Mouse (Mus musculus) CH12.LX (cell line): ENCODE measurements around the gene Fpgt. TPM values are rescaled to one million over a fixed set of nuclear protein-coding genes. Genes with fewer than 3 reads are reported as not detected.

Experiments used
- DNase-seq: peaks from one replicate; pipeline ENCODE4 v3.0.0-alpha.2; 2013; ENCODE audit errors: extremely low read depth
- H3K27ac ChIP-seq: 2 replicates; pipeline ENCODE4 v1.5.1; 2012; ENCODE audit warnings: low read depth, mild to moderate bottlenecking, control low read depth, moderate library complexity; ENCODE audit not compliant: insufficient read depth
- H3K27me3 ChIP-seq: replicated peaks from 2 replicates; pipeline ENCODE3; 2012; ENCODE audit warnings: inconsistent platforms
- H3K36me3 ChIP-seq, 2 experiments: replicated peaks in 1 of 2; 2 replicates each; pipeline versions ENCODE3 to v1.6.1; 2012; ENCODE audit warnings: inconsistent platforms in 1 of 2, low read length in 1 of 2, mild to moderate bottlenecking in 1 of 2, mixed read lengths in 1 of 2, moderate library complexity in 1 of 2; ENCODE audit not compliant: control insufficient read depth in 1 of 2, insufficient read depth in 1 of 2
- H3K4me1 ChIP-seq, 2 experiments: 2 replicates each; pipeline ENCODE4 v1.6.1; 2012; ENCODE audit warnings: inconsistent platforms in 1 of 2, moderate library complexity in 1 of 2; ENCODE audit not compliant: insufficient read depth in 2 of 2, control insufficient read depth in 1 of 2
- H3K4me2 ChIP-seq: 2 replicates; pipeline ENCODE4 v1.6.1; 2012; ENCODE audit warnings: low read depth, mild to moderate bottlenecking, control low read depth; ENCODE audit not compliant: poor library complexity, insufficient read depth, severe bottlenecking
- H3K4me3 ChIP-seq, 3 experiments: fragments of 150-350 bp in 1 of 3; sonication (generic) in 1 of 3; replicated peaks in 1 of 3; 2 replicates each; pipeline versions ENCODE3 to v1.5.1; 2011 to 2012; ENCODE audit warnings: low read depth in 2 of 3, low read length in 2 of 3, mild to moderate bottlenecking in 2 of 3, moderate library complexity in 2 of 3, control low read depth in 1 of 3, improper control_type of control experiment in 1 of 3, inconsistent platforms in 1 of 3, mixed read lengths in 1 of 3; ENCODE audit not compliant: poor library complexity in 1 of 3
- H3K79me2 ChIP-seq: replicated peaks from 2 replicates; pipeline ENCODE4 v1.6.1; 2012; ENCODE audit warnings: mild to moderate bottlenecking, moderate library complexity; ENCODE audit not compliant: control insufficient read depth, poor library complexity, insufficient read depth, severe bottlenecking; ENCODE audit errors: extremely low read depth
- H3K9ac ChIP-seq: 2 replicates; pipeline ENCODE4 v1.6.1; 2012; ENCODE audit warnings: low read depth, mild to moderate bottlenecking, control low read depth, moderate library complexity; ENCODE audit not compliant: insufficient read depth
- H3K9me3 ChIP-seq: replicated peaks from 2 replicates; pipeline ENCODE3; 2012; ENCODE audit warnings: low read length, inconsistent platforms, mixed read lengths
- BHLHE40 ChIP-seq: IDR thresholded peaks from 2 replicates; pipeline ENCODE4 v1.6.1; 2011; ENCODE audit warnings: mild to moderate bottlenecking, low read depth, low read length, improper control_type of control experiment
- CHD1 ChIP-seq: IDR thresholded peaks from 2 replicates; pipeline ENCODE4 v1.6.1; 2012; ENCODE audit warnings: low read depth, low read length, improper control_type of control experiment, inconsistent platforms
- CHD2 ChIP-seq: IDR thresholded peaks from 2 replicates; pipeline ENCODE4 v1.6.1; 2011; ENCODE audit warnings: low read length, improper control_type of control experiment
- E2F4 ChIP-seq: IDR thresholded peaks from 2 replicates; pipeline ENCODE4 v1.6.1; 2011; ENCODE audit warnings: low read depth, low read length, improper control_type of control experiment; ENCODE audit not compliant: insufficient replicate concordance
- HCFC1 ChIP-seq: IDR thresholded peaks from 2 replicates; pipeline ENCODE4 v1.6.1; 2012; ENCODE audit warnings: low read depth, mild to moderate bottlenecking, inconsistent platforms, low read length, improper control_type of control experiment
- IRF4 ChIP-seq: IDR thresholded peaks from 2 replicates; pipeline ENCODE4 v1.6.1; 2014; ENCODE audit warnings: low read depth, mild to moderate bottlenecking, inconsistent platforms, low read length, improper control_type of control experiment
- JUN ChIP-seq: IDR thresholded peaks from 2 replicates; pipeline ENCODE4 v1.6.1; 2011; ENCODE audit warnings: low read depth, mild to moderate bottlenecking, low read length, improper control_type of control experiment, moderate library complexity; ENCODE audit not compliant: insufficient read depth
- JUND ChIP-seq: conservative IDR thresholded peaks from 2 replicates; pipeline ENCODE4 v1.6.1; 2011; ENCODE audit warnings: low read depth, low read length, improper control_type of control experiment
- MAFK ChIP-seq: IDR thresholded peaks from 2 replicates; pipeline ENCODE4 v1.6.1; 2011; ENCODE audit warnings: low read length, improper control_type of control experiment; ENCODE audit not compliant: insufficient replicate concordance
- MAX ChIP-seq: IDR thresholded peaks from 2 replicates; pipeline ENCODE4 v1.6.1; 2011; ENCODE audit warnings: low read length, improper control_type of control experiment
- MAZ ChIP-seq: IDR thresholded peaks from 2 replicates; pipeline ENCODE4 v1.6.1; 2012; ENCODE audit warnings: low read depth, mild to moderate bottlenecking, inconsistent platforms, low read length, improper control_type of control experiment, moderate library complexity
- MEF2A ChIP-seq: IDR thresholded peaks from 2 replicates; pipeline ENCODE4 v1.6.1; 2014; ENCODE audit warnings: low read depth, mild to moderate bottlenecking, inconsistent platforms, low read length, improper control_type of control experiment, borderline replicate concordance
- MXI1 ChIP-seq: IDR thresholded peaks from 2 replicates; pipeline ENCODE4 v1.6.1; 2011; ENCODE audit warnings: mild to moderate bottlenecking, low read depth, low read length, improper control_type of control experiment
- MYC ChIP-seq: IDR thresholded peaks from 2 replicates; pipeline ENCODE4 v1.6.1; 2011; ENCODE audit warnings: low read depth, mild to moderate bottlenecking, improper control_type of control experiment, low read length
- PAX5 ChIP-seq: IDR thresholded peaks from 2 replicates; pipeline ENCODE4 v1.6.1; 2012; ENCODE audit warnings: low read length, inconsistent platforms, mixed read lengths
- POLR2AphosphoS2 ChIP-seq: IDR thresholded peaks from 2 replicates; pipeline ENCODE4 v1.6.1; 2011; ENCODE audit warnings: low read depth, low read length, improper control_type of control experiment
- TCF12 ChIP-seq: IDR thresholded peaks from 2 replicates; pipeline ENCODE4 v1.6.1; 2014; ENCODE audit warnings: low read depth, mild to moderate bottlenecking, inconsistent platforms, low read length, improper control_type of control experiment
- USF1 ChIP-seq: IDR thresholded peaks from 2 replicates; pipeline ENCODE4 v1.6.1; 2014; ENCODE audit warnings: low read depth, mild to moderate bottlenecking, inconsistent platforms, low read length, improper control_type of control experiment
- USF2 ChIP-seq: conservative IDR thresholded peaks from 2 replicates; pipeline ENCODE4 v1.6.1; 2011; ENCODE audit warnings: low read depth, low read length, improper control_type of control experiment
- ZKSCAN1 ChIP-seq: IDR thresholded peaks from 2 replicates; pipeline ENCODE4 v1.6.1; 2012; ENCODE audit warnings: low read depth, inconsistent platforms, low read length, improper control_type of control experiment, borderline replicate concordance
- ZMIZ1 ChIP-seq: IDR thresholded peaks from 2 replicates; pipeline ENCODE4 v1.6.1; 2012; ENCODE audit warnings: low read depth, mild to moderate bottlenecking, inconsistent platforms, low read length, improper control_type of control experiment
- dilution Hi-C: fragments of 300-500 bp; cut with MboI; formaldehyde crosslinking; loops from 2 replicates; pipeline ENCODE4 v1.14.3; 2020; ENCODE audit warnings: low sequenced_read_pairs; ENCODE audit not compliant: extremely low pct_unique_long_range_greater_than_20kb, extremely low pct_ligation_motif_present
- in situ Hi-C: fragments of 300-500 bp; cut with MboI; formaldehyde crosslinking; loops from 3 replicates; pipeline ENCODE4 v1.14.3; 2019; ENCODE audit warnings: low sequenced_read_pairs, low pct_ligation_motif_present, low pct_unique_long_range_greater_than_20kb, mixed read lengths
- polyA plus RNA-seq: library from polyadenylated mRNA; unstranded; fragments of >175 nt; gene quantifications from 2 replicates; pipeline ENCODE4 v1.2.1, GENCODE M21; 2012; ENCODE audit warnings: low read depth; ENCODE audit not compliant: insufficient read length
- total RNA-seq, 2 experiments: library from RNA; depleted of rRNA; stranded (reverse); fragments of 300-350 nt in 1 of 2; fragments of >200 nt in 1 of 2; gene quantifications; 2 replicates each; pipeline ENCODE4 v1.2.3; 2012 to 2014

Gene Fpgt
- total and polyA plus RNA-seq, 3 experiments = 16.2 to 52.3 (median 16.7) TPM

DNA sequence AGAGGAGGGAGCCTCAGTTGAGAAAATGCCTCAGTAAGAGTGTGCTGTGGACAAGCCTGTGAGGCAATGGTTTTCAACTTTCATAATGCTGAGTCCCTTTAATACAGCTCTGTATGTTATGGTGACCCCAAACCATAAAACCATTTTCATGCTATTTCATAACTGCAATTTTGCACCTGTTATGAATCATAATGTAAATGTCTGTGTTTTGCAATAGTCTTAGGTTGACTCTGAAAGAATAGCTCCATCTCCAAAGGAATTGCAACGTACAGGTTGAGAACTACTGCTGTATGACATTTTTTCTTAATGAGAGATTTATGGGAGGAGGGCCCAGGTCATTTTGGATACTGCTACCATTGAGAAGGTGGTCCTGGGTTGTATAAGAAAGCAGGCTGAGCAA is 40.0 kb downstream of the Fpgt start:
- dilution Hi-C loops = no loop called here
- H3K79me2 ChIP-seq = no peaks in the 10 kb centered on the region
- H3K4me3 ChIP-seq = no peak overlapping the region
- H3K27ac ChIP-seq = no peak overlapping the region
- H3K4me2 ChIP-seq = no peak overlapping the region
- no peak for TF ChIP-seq POLR2AphosphoS2
- TF ChIP-seq MEF2A = no peak
- no peak for TF ChIP-seq MAX
- no peak for TF ChIP-seq JUND
- no peak overlapping the region for H3K9ac ChIP-seq
- no peaks in the 10 kb centered on the region for H3K36me3 ChIP-seq
- no peaks in the 10 kb centered on the region for H3K27me3 ChIP-seq
- DNase-seq = no peak
- in situ Hi-C loops = no loop called here
- H3K9me3 ChIP-seq = no peaks in the 10 kb centered on the region
- peaks cover 0 to 17% of the 10 kb centered on the region in 2 experiments; a peak in 2 of 4 replicates for H3K4me1 ChIP-seq

DNA sequence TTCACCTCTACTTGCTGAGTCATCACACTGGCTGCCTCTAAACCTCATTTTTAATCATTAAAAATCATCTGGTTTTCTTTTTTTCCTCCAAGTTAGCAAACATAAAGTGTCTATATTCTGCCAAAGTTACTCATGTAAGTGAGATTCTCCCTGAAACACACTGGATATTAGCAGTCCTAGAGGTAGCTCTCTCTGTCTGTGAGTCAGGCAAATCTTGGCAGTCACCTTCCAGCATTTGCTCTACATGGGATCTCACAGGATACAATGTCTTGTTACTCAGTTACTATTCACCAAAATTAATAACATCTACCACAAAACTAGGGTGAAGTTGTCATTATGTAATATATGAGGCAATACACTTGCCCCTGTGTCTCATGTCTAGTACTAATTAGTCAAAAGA is 41.2 kb downstream of the Fpgt start:
- Histone ChIP-seq H3K4me2 (no peak overlapping the region), H3K27ac (no peak overlapping the region), H3K36me3 (no peaks in the 10 kb centered on the region), H3K4me3 (no peak overlapping the region), H3K79me2 (no peaks in the 10 kb centered on the region), H3K27me3 (no peaks in the 10 kb centered on the region), H3K9ac (no peak overlapping the region), H3K9me3 (no peaks in the 10 kb centered on the region), H3K4me1 (peaks cover 0 to 11% of the 10 kb centered on the region in 2 experiments; a peak in 2 of 4 replicates)
- TF ChIP-seq CHD1 (no peak), MAFK (no peak), HCFC1 (no peak), MAZ (no peak), PAX5 (no peak), MYC (no peak), JUND (no peak), E2F4 (no peak), CHD2 (no peak), USF2 (no peak), BHLHE40 (no peak), IRF4 (no peak), ZKSCAN1 (no peak), TCF12 (no peak), USF1 (no peak), JUN (no peak), ZMIZ1 (no peak), MXI1 (no peak)
- in situ Hi-C loops = no loop called here
- no peak for DNase-seq
- dilution Hi-C loops = no loop called here
